Mouse (Mus musculus) E14TG2a.4 (cell line): ENCODE data around the gene Mapk14.
"Not testable (repeated sequence)": the region's sequence is repeated elsewhere in the genome, so short reads cannot be mapped to it uniquely, and the experiment has no call there.

Experiments used
- H3K27me3 ChIP-seq: 2 replicates; pipeline ENCODE4 v1.6.1; 2014; ENCODE audit warnings: low read length, control low read depth; ENCODE audit not compliant: insufficient read depth
- H3K36me3 ChIP-seq: 2 replicates; pipeline ENCODE4 v1.6.1; 2014; ENCODE audit warnings: low read length, control low read depth; ENCODE audit not compliant: insufficient read depth
- H3K4me1 ChIP-seq: replicated peaks from 2 replicates; pipeline ENCODE4 v1.6.1; 2014; ENCODE audit warnings: low read depth, low read length, control low read depth
- H3K4me3 ChIP-seq: replicated peaks from 2 replicates; pipeline ENCODE4 v1.5.1; 2014; ENCODE audit warnings: mild to moderate bottlenecking, low read length
- H3K9me3 ChIP-seq: 2 replicates; pipeline ENCODE4 v1.6.1; 2014; ENCODE audit warnings: low read length, control low read depth
- CTCF ChIP-seq: conservative IDR thresholded peaks from 2 replicates; pipeline ENCODE4 v1.5.1; 2014; ENCODE audit warnings: low read length
- NANOG ChIP-seq: IDR thresholded peaks from 2 replicates; pipeline ENCODE4 v1.6.1; 2014; ENCODE audit warnings: borderline replicate concordance, low read length, mixed read lengths
- POU5F1 ChIP-seq: IDR thresholded peaks from 2 replicates; pipeline ENCODE4 v1.6.1; 2014; ENCODE audit warnings: low read length, borderline replicate concordance

Gene Mapk14

GRCm38 (mm10) chr17:28766781-28767515 is 75.8 kb downstream of the Mapk14 start:
- Histone ChIP-seq H3K27me3 (peaks cover 45% of the 10 kb centered on the region), H3K36me3 (no peaks in the 10 kb centered on the region), H3K4me3 (no peak overlapping the region), H3K9me3 (no peaks in the 10 kb centered on the region), H3K4me1 (peaks cover 24% of the 10 kb centered on the region)
- TF ChIP-seq CTCF (no peak), POU5F1 (no peak), NANOG (no peak)

- H3K4me3 ChIP-seq: peak within 1 kb of the TSS; percentile 82
- H3K36me3 ChIP-seq: peaks cover 4% of the 10 kb centered on the region; the same call in 1 of the 2 replicates
- peaks cover 30% of the 10 kb centered on the region for H3K4me1 ChIP-seq
- no peaks in the 10 kb centered on the region for H3K9me3 ChIP-seq
- peaks cover 47% of the 10 kb centered on the region for H3K27me3 ChIP-seq
- TF ChIP-seq POU5F1: no peak
- no peak for TF ChIP-seq CTCF
- TF ChIP-seq NANOG: no peak
Measured at GRCm38 (mm10) chr17:28769121-28769874, 78.2 kb downstream of the Mapk14 start, which contains the start of gene Mapk13. Gene Mapk13 (plus strand): TSS chr17:28769297.

GRCm38 (mm10) chr17:28769875-28770421 is 78.8 kb downstream of the Mapk14 start:
- peaks cover 4% of the 10 kb centered on the region; the same call in 1 of the 2 replicates for H3K36me3 ChIP-seq
- TF ChIP-seq POU5F1: no peak
- no peak for TF ChIP-seq NANOG
- no peak for TF ChIP-seq CTCF
- no peaks in the 10 kb centered on the region for H3K9me3 ChIP-seq
- H3K4me1 ChIP-seq: peaks cover 33% of the 10 kb centered on the region
- H3K27me3 ChIP-seq: peaks cover 47% of the 10 kb centered on the region
- H3K4me3 ChIP-seq: peak overlapping the region; percentile 82

- Histone ChIP-seq H3K27me3 (peaks cover 47% of the 10 kb centered on the region), H3K9me3 (no peaks in the 10 kb centered on the region), H3K36me3 (peaks cover 4% of the 10 kb centered on the region; the same call in 1 of the 2 replicates), H3K4me1 (peaks cover 42% of the 10 kb centered on the region), H3K4me3 (no peak overlapping the region)
- TF ChIP-seq NANOG (no peak), POU5F1 (no peak), CTCF (no peak)
Measured at GRCm38 (mm10) chr17:28771289-28771688, 80.2 kb downstream of the Mapk14 start.

- peak; percentile 40 for TF ChIP-seq CTCF
- H3K4me3 ChIP-seq, H3K9me3 ChIP-seq: not testable (repeated sequence)
- Histone ChIP-seq H3K4me1 (peaks cover 59% of the 10 kb centered on the region), H3K27me3 (peaks cover 32% of the 10 kb centered on the region), H3K36me3 (peaks cover 18% of the 10 kb centered on the region)
Measured at GRCm38 (mm10) chr17:28774303-28774702, 83.2 kb downstream of the Mapk14 start.

- Histone ChIP-seq H3K4me3 (no peak overlapping the region), H3K36me3 (peaks cover 25% of the 10 kb centered on the region), H3K27me3 (peaks cover 23% of the 10 kb centered on the region), H3K4me1 (peaks cover 59% of the 10 kb centered on the region), H3K9me3 (no peaks in the 10 kb centered on the region)
- TF ChIP-seq POU5F1: no peak
- TF ChIP-seq NANOG: no peak
Measured at GRCm38 (mm10) chr17:28775161-28775560, 84.0 kb downstream of the Mapk14 start.

- Histone ChIP-seq H3K4me3 (peak overlapping the region; percentile 50; the same call in 1 of the 2 replicates), H3K36me3 (peaks cover 25% of the 10 kb centered on the region), H3K9me3 (no peaks in the 10 kb centered on the region), H3K27me3 (peaks cover 7% of the 10 kb centered on the region; the same call in 1 of the 2 replicates), H3K4me1 (peaks cover 67% of the 10 kb centered on the region)
- no peak for TF ChIP-seq NANOG
- TF ChIP-seq CTCF: peak; percentile 90
- no peak for TF ChIP-seq POU5F1
Measured at GRCm38 (mm10) chr17:28776817-28777216, 85.7 kb downstream of the Mapk14 start.

- H3K4me3 ChIP-seq: peak overlapping the region; percentile 50
- 0 out of 2 replicates have a peak, but pooled peaks cover under 1% of the 10 kb centered on the region for H3K27me3 ChIP-seq
- peaks cover 72% of the 10 kb centered on the region for H3K4me1 ChIP-seq
- H3K36me3 ChIP-seq: peaks cover 21% of the 10 kb centered on the region
- TF ChIP-seq NANOG (no peak), CTCF (no peak), POU5F1 (no peak)
- H3K9me3 ChIP-seq: no peaks in the 10 kb centered on the region
Measured at GRCm38 (mm10) chr17:28777231-28778005, 86.3 kb downstream of the Mapk14 start.
